Mouse (Mus musculus) right cerebral cortex, adult 2 months (tissue): ENCODE measurements around the gene Rab44.
"Not testable (repeated sequence)": the region's sequence is repeated elsewhere in the genome, so short reads cannot be mapped to it uniquely, and the experiment has no call there.

Source experiments
- DNase-seq, 2 experiments: peaks; one replicate each; pipeline ENCODE4 v3.0.0; 2021 to 2022; ENCODE audit warnings: low spot score in 2 of 2

Rab44 gene

GRCm38 (mm10) chr17:29090776-29091175, 23.2 kb upstream of the Rab44 start, which contains the start of gene Cdkn1a:
Cdkn1a (plus strand) TSS chr17:29090976.
- DNase-seq = no peak

- DNase-seq = no peak
Observed at GRCm38 (mm10) chr17:29091348-29091944, 22.5 kb upstream of the Rab44 start.

GRCm38 (mm10) chr17:29092497-29092896, 21.4 kb upstream of the Rab44 start:
- DNase-seq = no peak

GRCm38 (mm10) chr17:29093110-29093952, 20.6 kb upstream of the Rab44 start:
- peak; percentile 78 to 84 for DNase-seq

- DNase-seq = peak in 1 of 2 experiments; percentile 19
Observed at GRCm38 (mm10) chr17:29093961-29094309, 20.0 kb upstream of the Rab44 start.

- peak; percentile 38 to 54 for DNase-seq
Observed at GRCm38 (mm10) chr17:29094310-29095181, 19.4 kb upstream of the Rab44 start.

- peak; percentile 98 for DNase-seq
Observed at GRCm38 (mm10) chr17:29095201-29095733, 18.7 kb upstream of the Rab44 start.

- no peak for DNase-seq
Observed at GRCm38 (mm10) chr17:29096245-29096644, 17.7 kb upstream of the Rab44 start.

- no peak for DNase-seq
Observed at GRCm38 (mm10) chr17:29096851-29097561, 16.9 kb upstream of the Rab44 start.

- no peak for DNase-seq
Observed at GRCm38 (mm10) chr17:29098291-29098690, 15.7 kb upstream of the Rab44 start.

- no peak for DNase-seq
Observed at GRCm38 (mm10) chr17:29099076-29099475, 14.9 kb upstream of the Rab44 start.

- no peak for DNase-seq
Observed at GRCm38 (mm10) chr17:29100627-29101026, 13.3 kb upstream of the Rab44 start.

GRCm38 (mm10) chr17:29110356-29110755, 3.6 kb upstream of the Rab44 start:
- not testable (repeated sequence) for DNase-seq

- no peak for DNase-seq
Observed at GRCm38 (mm10) chr17:29111332-29111731, 2.6 kb upstream of the Rab44 start.

GRCm38 (mm10) chr17:29116023-29116422, 2.1 kb downstream of the Rab44 start:
- no peak for DNase-seq

GRCm38 (mm10) chr17:29117006-29117648, 3.2 kb downstream of the Rab44 start:
- DNase-seq = no peak

GRCm38 (mm10) chr17:29118057-29118456, 4.1 kb downstream of the Rab44 start:
- DNase-seq = no peak

GRCm38 (mm10) chr17:29120666-29121065, 6.7 kb downstream of the Rab44 start:
- no peak for DNase-seq

GRCm38 (mm10) chr17:29122817-29123216, 8.9 kb downstream of the Rab44 start:
- DNase-seq = no peak

- DNase-seq = no peak
Observed at GRCm38 (mm10) chr17:29123578-29124174, 9.7 kb downstream of the Rab44 start.
